Comparison of ENCODE assay signal across 20 mouse cellular contexts in the genomic region with DNA sequence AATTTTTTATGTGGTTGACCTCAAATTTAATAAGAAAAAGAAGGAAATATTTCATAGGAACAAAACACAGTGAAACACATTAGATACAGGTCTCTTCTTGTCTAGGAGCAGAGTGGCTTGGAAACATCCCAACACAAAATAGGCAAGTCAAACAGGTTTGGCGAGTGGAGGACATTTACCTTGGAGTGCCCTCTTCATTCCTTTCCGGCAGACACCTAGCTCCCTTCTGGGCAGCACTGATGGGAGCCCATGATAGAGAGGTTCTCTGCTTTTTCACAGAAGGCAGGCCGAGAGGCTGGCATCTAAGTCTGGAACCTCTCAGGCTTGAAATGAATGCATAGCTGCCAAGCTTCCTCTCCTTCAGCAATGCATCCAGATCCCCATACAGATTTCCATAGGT. TPM values are rescaled to one million over a fixed set of nuclear protein-coding genes. Genes with fewer than 3 reads are reported as not detected.
DNase-seq lines count a peak whose midpoint lies in the region; ATAC-seq and TF ChIP-seq lines count a peak whose summit lies in the region.
"Had no signal": no experiment of that assay in that cellular context is flagged by ENCODE, and none has a peak within 500 bp of the region (broad histone marks: within the 10 kb centered on the region; RNA-seq: fewer than 3 reads in every experiment).

No protein-coding gene starts in this region.

- H3K27ac ChIP-seq in stomach, postnatal 0 days (replicated peaks): peak overlapping the region; percentile 56
- no peak overlapping the region for H3K27ac ChIP-seq in heart, adult 2 months
- H3K27ac ChIP-seq: left cerebral cortex, adult 2 months; limb, embryonic 13.5 days; neural tube, embryonic 15.5 days had no signal

- TF ChIP-seq EP300 in stomach, postnatal 0 days (optimal IDR thresholded peaks at IDR 0.05): no peak
- TF ChIP-seq EP300 in heart, adult 2 months (IDR thresholded peaks at IDR 0.05; ENCODE audit: insufficient read depth, low read depth, low read length): no peak

- H3K4me3 ChIP-seq in stomach, postnatal 0 days (ENCODE audit: low read depth, low read length): no peak overlapping the region
- H3K4me3 ChIP-seq in heart, adult 2 months: no peak overlapping the region
- H3K4me3 ChIP-seq: erythroblast, embryonic 14.5 days; left cerebral cortex, adult 2 months; limb, embryonic 13.5 days; neural tube, embryonic 15.5 days had no signal

- no peak overlapping the region for H3K4me2 ChIP-seq in stomach, postnatal 0 days (replicated peaks; ENCODE audit: low read depth)
- H3K4me2 ChIP-seq: heart, embryonic 11.5 days; limb, embryonic 13.5 days; lung, embryonic 14.5 days; neural tube, embryonic 15.5 days had no signal

- TF ChIP-seq POLR2A in heart, adult 2 months (IDR thresholded peaks at IDR 0.05; ENCODE audit: insufficient read depth, low read depth, low read length): no peak

- no peak overlapping the region for H3K9ac ChIP-seq in stomach, postnatal 0 days (ENCODE audit: low read length)
- H3K9ac ChIP-seq in heart, adult 2 months (ENCODE audit: low read depth, low read length): no peak overlapping the region
- H3K9ac ChIP-seq: forebrain, postnatal 0 days; limb, embryonic 13.5 days; lung, embryonic 14.5 days; neural tube, embryonic 15.5 days had no signal

- peak; percentile 69 for DNase-seq in kidney, adult 11 months
- DNase-seq in kidney, postnatal 10 days: no peak
- peak; percentile 44 to 52 for DNase-seq in urinary bladder, postnatal 36 days (ENCODE audit: low spot score in 2 of 2)
- no peak for DNase-seq in urinary bladder, postnatal 10 days (ENCODE audit: low spot score)
- peak; percentile 56 for DNase-seq in kidney, postnatal 14 days
- DNase-seq in stomach, postnatal 0 days (ENCODE audit: low spot score): no peak
- no peak for DNase-seq in heart, adult 2 months
- DNase-seq in Muller cell, postnatal 12 days (ENCODE audit: inconsistent ontology term): no peak
- DNase-seq: B cell, adult 2 months; cerebellum, postnatal 36 days; forebrain, postnatal 0 days; gastrocnemius, postnatal 10 days; lung, embryonic 14.5 days; thymus, postnatal 4 days had no signal

- no peak for TF ChIP-seq CTCF in stomach, postnatal 0 days (IDR thresholded peaks at IDR 0.05; ENCODE audit: low read depth)
- TF ChIP-seq CTCF in heart, adult 2 months (IDR thresholded peaks at IDR 0.05): no peak

- no peak for ATAC-seq in stomach, postnatal 0 days (ENCODE audit: low FRiP score, low TSS enrichment)
- ATAC-seq: forebrain, postnatal 0 days; hindbrain, embryonic 16.5 days had no signal

- no peaks in the 10 kb centered on the region for H3K9me3 ChIP-seq in stomach, postnatal 0 days (ENCODE audit: control insufficient read depth, low read length)
- H3K9me3 ChIP-seq: limb, embryonic 13.5 days; neural tube, embryonic 15.5 days had no signal

- H3K27me3 ChIP-seq in stomach, postnatal 0 days (ENCODE audit: control insufficient read depth, insufficient read depth, low read length): no peaks in the 10 kb centered on the region
- no peaks in the 10 kb centered on the region for H3K27me3 ChIP-seq in heart, adult 2 months (ENCODE audit: control insufficient read depth, insufficient read depth, low read length)
- H3K27me3 ChIP-seq: limb, embryonic 13.5 days; neural tube, embryonic 15.5 days had no signal

- 0 out of 2 replicates have a peak, but pooled peaks cover 3% of the 10 kb centered on the region for H3K4me1 ChIP-seq in stomach, postnatal 0 days (replicated peaks; ENCODE audit: control insufficient read depth, insufficient read depth)
- H3K4me1 ChIP-seq in heart, adult 2 months (ENCODE audit: control insufficient read depth, insufficient read depth, low read length): no peaks in the 10 kb centered on the region
- H3K4me1 ChIP-seq: neural tube, embryonic 15.5 days had no signal

- WGBS in stomach, postnatal 0 days: 53% methylated on average over 3 of the region's 3 CpGs
- WGBS in heart, adult 2 months: 71% methylated on average over 3 of the region's 3 CpGs

- peaks cover 1% of the 10 kb centered on the region; the same call in 1 of the 2 replicates for H3K79me2 ChIP-seq in heart, adult 2 months (replicated peaks; ENCODE audit: control insufficient read depth, insufficient read depth, low read length)

- intact Hi-C loops in heart, adult 2 months (cut with DNase I): no loop called here

- peaks cover 3% of the 10 kb centered on the region; the same call in 1 of the 2 replicates for H3K36me3 ChIP-seq in stomach, postnatal 0 days (ENCODE audit: control insufficient read depth, insufficient read depth, low read length)
- H3K36me3 ChIP-seq in heart, adult 2 months (ENCODE audit: control insufficient read depth, insufficient read depth, low read length): no peaks in the 10 kb centered on the region

RNA-seq across cellular contexts. Expression of a gene that starts 9.0 kb away (rescaled TPM):
- polyA plus RNA-seq in stomach, postnatal 0 days (2015; fragmentation: Nextera tagmentation; extraction: Ambion mirVana): 54.3 and 56.6 TPM in 2 replicates
- total RNA-seq in heart, adult 2 months (2021): 1 to 10 TPM; 8.0 to 10.0 TPM
- polyA plus RNA-seq in heart, adult 2 months (2012; rRNA removed): 8.5 and 14.1 TPM in 2 replicates

Comparison
In these comparisons a context has a peak if more than half of its experiments do, and no peak if none do; other contexts are left out.
1. DNase-seq: peak in kidney, adult 11 months (single experiment), urinary bladder, postnatal 36 days (2 of 2) and kidney, postnatal 14 days (single experiment); none in kidney, postnatal 10 days (single experiment), urinary bladder, postnatal 10 days (single experiment), stomach, postnatal 0 days (single experiment), heart, adult 2 months (0 of 2) and Muller cell, postnatal 12 days (single experiment).